In the genomic region with DNA sequence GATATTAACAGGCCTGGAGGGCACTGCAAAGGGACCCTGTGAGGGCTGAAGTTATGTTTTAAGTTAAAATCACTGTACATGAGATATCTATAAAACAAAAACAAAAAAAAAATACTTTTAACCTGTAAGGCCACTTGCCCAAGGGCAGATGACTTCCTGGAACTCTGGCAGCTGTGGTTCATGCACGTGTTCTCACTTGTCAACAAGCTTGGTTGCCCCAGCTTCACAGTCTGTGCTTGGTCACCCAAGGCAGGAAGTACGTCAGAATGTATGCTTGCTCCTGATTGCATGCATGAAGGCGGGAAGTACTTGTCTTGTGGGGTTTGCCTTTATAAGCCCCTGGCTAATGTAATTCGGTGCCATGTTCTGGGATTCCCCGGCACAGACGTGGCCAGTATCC, we compare ENCODE assay signal across 9 mouse cellular contexts. TPM values are rescaled to one million over a fixed set of nuclear protein-coding genes. Genes with fewer than 3 reads are reported as not detected.
A peak's percentile ranks its signal among the peaks of the same experiment; 100 is the strongest.
DNase-seq lines count a peak whose midpoint lies in the region; ATAC-seq and TF ChIP-seq lines count a peak whose summit lies in the region.
"Had no signal": no experiment of that assay in that cellular context is flagged by ENCODE, and none has a peak within 500 bp of the region (broad histone marks: within the 10 kb centered on the region; RNA-seq: fewer than 3 reads in every experiment).

No protein-coding gene starts in this region.

- no peaks in the 10 kb centered on the region for H3K9me3 ChIP-seq in liver, embryonic 11.5 days (ENCODE audit: control insufficient read depth, low read length)

- WGBS in liver, adult 2 months = 60% methylated on average over 6 of the region's 6 CpGs
- WGBS in liver, embryonic 11.5 days = 64% methylated on average over 6 of the region's 6 CpGs

- peak overlapping the region; percentile 60 for H3K27ac ChIP-seq in liver, adult 2 months (replicated peaks; ENCODE audit: insufficient read depth, low read depth, low read length)
- no peak overlapping the region for H3K27ac ChIP-seq in liver, embryonic 11.5 days (ENCODE audit: low read depth, low read length)

- no peak for ATAC-seq in liver, embryonic 11.5 days (replicated peaks; ENCODE audit: low FRiP score)
- peak; percentile 56; a peak in 3 of 4 replicates for ATAC-seq in hematopoietic stem cell, adult 5-6 weeks (replicated peaks in 1 of 2; ENCODE audit: insufficient read depth in 1 of 2, low FRiP score in 2 of 2, low TSS enrichment in 1 of 2, low read depth in 1 of 2, poor library complexity in 2 of 2, severe bottlenecking in 2 of 2)

- H3K9ac ChIP-seq in liver, adult 2 months (ENCODE audit: low read depth, low read length) = no peak overlapping the region
- no peak overlapping the region for H3K9ac ChIP-seq in liver, embryonic 11.5 days (ENCODE audit: low read depth, low read length)

- TF ChIP-seq CTCF in liver, adult 2 months (IDR thresholded peaks at IDR 0.05; ENCODE audit: low read depth, low read length) = no peak

- H3K79me2 ChIP-seq in liver, adult 2 months (ENCODE audit: control insufficient read depth, insufficient read depth, low read length) = no peaks in the 10 kb centered on the region

- DNase-seq in liver, adult 2 months (ENCODE audit: extremely low read depth, low read depth, low spot score) = peak; percentile 91
- DNase-seq in liver, embryonic 11.5 days (ENCODE audit: low spot score) = no peak
- peak; percentile 27 to 44 for DNase-seq in lung, adult 18-20 months
- DNase-seq in thymus, postnatal 25 days = peak; percentile 8
- no peak for DNase-seq in layer of hippocampus, adult 18-20 months (ENCODE audit: low spot score in 2 of 2)
- DNase-seq in gastrocnemius, adult 18-20 months (ENCODE audit: low spot score) = no peak
- DNase-seq in left cerebral cortex, adult 9 months (ENCODE audit: low spot score in 2 of 2) = no peak
- DNase-seq: spleen, adult 18-20 months had no signal

- no peak for TF ChIP-seq POLR2A in liver, adult 2 months (IDR thresholded peaks at IDR 0.05; ENCODE audit: extremely low read depth, insufficient read depth, low read length)

- no peaks in the 10 kb centered on the region for H3K36me3 ChIP-seq in liver, adult 2 months (ENCODE audit: control insufficient read depth, insufficient read depth, low read length)
- no peaks in the 10 kb centered on the region for H3K36me3 ChIP-seq in liver, embryonic 11.5 days (ENCODE audit: control insufficient read depth, insufficient read depth, low read length)

- peaks cover 11% of the 10 kb centered on the region for H3K4me1 ChIP-seq in liver, adult 2 months (ENCODE audit: control insufficient read depth, insufficient read depth, low read length)
- H3K4me1 ChIP-seq in liver, embryonic 11.5 days (replicated peaks; ENCODE audit: control insufficient read depth, insufficient read depth, low read length) = no peaks in the 10 kb centered on the region

- no peak overlapping the region for H3K4me3 ChIP-seq in liver, adult 2 months (ENCODE audit: insufficient read depth, low read depth, low read length)
- H3K4me3 ChIP-seq in liver, embryonic 11.5 days (ENCODE audit: low read depth, low read length) = no peak overlapping the region

- no peaks in the 10 kb centered on the region for H3K27me3 ChIP-seq in liver, adult 2 months (ENCODE audit: control insufficient read depth, insufficient read depth, low read length)
- no peaks in the 10 kb centered on the region for H3K27me3 ChIP-seq in liver, embryonic 11.5 days (replicated peaks; ENCODE audit: control insufficient read depth, insufficient read depth, low read length)

- no peak overlapping the region for H3K4me2 ChIP-seq in liver, embryonic 11.5 days

RNA-seq across cellular contexts. Expression of a gene that starts 19.7 kb away (rescaled TPM):
- 53.8 and 58.7 TPM in 2 replicates for total RNA-seq in liver, adult 2 months (2014; rRNA removed)
- polyA plus RNA-seq in liver, adult 2 months (2012; rRNA removed) = 7.1 and 7.7 TPM in 2 replicates
- polyA plus RNA-seq in liver, embryonic 11.5 days (2014; fragmentation: Nextera tagmentation; extraction: Ambion mirVana) = 31.3 TPM in 2 replicates
- total RNA-seq in hematopoietic stem cell, adult 5-6 weeks (2017) = 54.0 and 61.2 TPM in 2 replicates
- 10 to 100 TPM; 49.0 to 49.3 TPM for total RNA-seq in layer of hippocampus, adult 18-20 months (2021)
- total RNA-seq in gastrocnemius, adult 18-20 months (2021) = 10 to 100 TPM; 16.6 to 17.7 TPM

Comparison
In these comparisons a context has a peak if more than half of its experiments do, and no peak if none do; other contexts are left out.
1. DNase-seq: peak in liver, adult 2 months (single experiment), lung, adult 18-20 months (2 of 2) and thymus, postnatal 25 days (single experiment); none in liver, embryonic 11.5 days (single experiment), layer of hippocampus, adult 18-20 months (0 of 2), gastrocnemius, adult 18-20 months (single experiment) and left cerebral cortex, adult 9 months (0 of 2).